Mouse (Mus musculus): Measurements from ENCODE around the gene Dph6.

GRCm38 (mm10) chr2:114536032-114536431 is 118.7 kb downstream of the Dph6 start:
- TF ChIP-seq POLR2A (IDR thresholded peaks at IDR 0.05; ENCODE audit: control insufficient read depth in 1 of 2, insufficient read depth in 1 of 2, low read depth in 1 of 2, low read length in 2 of 2, poor library complexity in 1 of 2) = no peak
- no peak for TF ChIP-seq TBP (IDR thresholded peaks at IDR 0.05; ENCODE audit: low read depth, low read length)
- TF ChIP-seq USF2 (IDR thresholded peaks at IDR 0.05; ENCODE audit: borderline replicate concordance in 1 of 2, insufficient read depth in 1 of 2, low read depth in 1 of 2, low read length in 2 of 2) = no peak
- no peak for TF ChIP-seq EP300 (IDR thresholded peaks at IDR 0.05; ENCODE audit: low read depth in 1 of 2, low read length in 2 of 2)
- TF ChIP-seq POLR2AphosphoS2 (IDR thresholded peaks at IDR 0.05; ENCODE audit: low read length) = no peak
- no peak for TF ChIP-seq CTCF (IDR thresholded peaks at IDR 0.05 in 2 of 3, conservative IDR thresholded peaks at IDR 0.05 in 1 of 3; ENCODE audit: control insufficient read depth in 1 of 3, insufficient read depth in 1 of 3, low read depth in 2 of 3, low read length in 3 of 3, poor library complexity in 1 of 3, severe bottlenecking in 1 of 3)
- no peak for TF ChIP-seq ZC3H11A (IDR thresholded peaks at IDR 0.05; ENCODE audit: low read depth, low read length)
- TF ChIP-seq CHD2 (IDR thresholded peaks at IDR 0.05; ENCODE audit: low read length) = no peak
- no peak for TF ChIP-seq CHD1 (IDR thresholded peaks at IDR 0.05; ENCODE audit: low read depth, low read length)
